Mouse (Mus musculus): ENCODE results near the gene Grin2b. TPM values are rescaled to one million over a fixed set of nuclear protein-coding genes. Genes with fewer than 3 reads are reported as not detected.

Grin2b gene
- polyA plus RNA-seq, 1 experiment from 2014 or later = 6.1 TPM

GRCm38 (mm10) chr6:135932924-135933323 is 240.4 kb downstream of the Grin2b start:
- no peak overlapping the region for H3K9ac ChIP-seq
- no peak overlapping the region for H3K4me3 ChIP-seq
- no peak overlapping the region for H3K4me2 ChIP-seq
- 85% methylated on average over 3 of the region's 3 CpGs for WGBS
- no peaks in the 10 kb centered on the region for H3K27me3 ChIP-seq
- H3K9me3 ChIP-seq = no peaks in the 10 kb centered on the region
- no peak for ATAC-seq (ENCODE audit: insufficient number of reproducible peaks, insufficient read depth, low FRiP score, low TSS enrichment, low read depth)
- H3K36me3 ChIP-seq = no peaks in the 10 kb centered on the region
- no peak overlapping the region for H3K27ac ChIP-seq
- no peaks in the 10 kb centered on the region for H3K4me1 ChIP-seq

GRCm38 (mm10) chr6:135932400-135932920 is 240.9 kb downstream of the Grin2b start:
- Histone ChIP-seq H3K9me3 (no peaks in the 10 kb centered on the region), H3K9ac (no peak overlapping the region), H3K36me3 (no peaks in the 10 kb centered on the region), H3K4me3 (no peak overlapping the region), H3K27me3 (no peaks in the 10 kb centered on the region), H3K27ac (no peak overlapping the region), H3K4me2 (no peak overlapping the region), H3K4me1 (no peaks in the 10 kb centered on the region)
- no peak for ATAC-seq (ENCODE audit: insufficient number of reproducible peaks, insufficient read depth, low FRiP score, low TSS enrichment, low read depth)
- 62% methylated on average over 6 of the region's 6 CpGs for WGBS

- ATAC-seq (ENCODE audit: insufficient number of reproducible peaks, insufficient read depth, low FRiP score, low TSS enrichment, low read depth) = no peak
- H3K4me1 ChIP-seq = no peaks in the 10 kb centered on the region
Measured at GRCm38 (mm10) chr6:135917676-135918075, 255.6 kb downstream of the Grin2b start.

GRCm38 (mm10) chr6:135914608-135915007 is 258.7 kb downstream of the Grin2b start:
- no peaks in the 10 kb centered on the region for H3K36me3 ChIP-seq
- no peak overlapping the region for H3K4me3 ChIP-seq
- no peak overlapping the region for H3K27ac ChIP-seq
- no peaks in the 10 kb centered on the region for H3K27me3 ChIP-seq
- H3K9me3 ChIP-seq = no peaks in the 10 kb centered on the region
- 93% methylated on average over 5 of the region's 5 CpGs for WGBS
- H3K4me1 ChIP-seq = no peaks in the 10 kb centered on the region
- no peak overlapping the region for H3K4me2 ChIP-seq
- no peak overlapping the region for H3K9ac ChIP-seq
- no peak for ATAC-seq (ENCODE audit: insufficient number of reproducible peaks, insufficient read depth, low FRiP score, low TSS enrichment, low read depth)

More at GRCm38 (mm10) chr6:135917676-135918075, 255.6 kb downstream of the Grin2b start:
- no peaks in the 10 kb centered on the region for H3K36me3 ChIP-seq
- no peak overlapping the region for H3K9ac ChIP-seq
- H3K27me3 ChIP-seq = no peaks in the 10 kb centered on the region
- no peak overlapping the region for H3K4me2 ChIP-seq
- H3K9me3 ChIP-seq = no peaks in the 10 kb centered on the region
- no peak overlapping the region for H3K4me3 ChIP-seq
- H3K27ac ChIP-seq = no peak overlapping the region

GRCm38 (mm10) chr6:135912114-135912513 is 261.2 kb downstream of the Grin2b start:
- Histone ChIP-seq H3K9ac (no peak overlapping the region), H3K9me3 (no peaks in the 10 kb centered on the region), H3K27ac (no peak overlapping the region), H3K4me3 (no peak overlapping the region), H3K27me3 (no peaks in the 10 kb centered on the region; the same call in none of the 2 replicates), H3K4me1 (peaks cover 5% of the 10 kb centered on the region; the same call in 1 of the 2 replicates), H3K36me3 (no peaks in the 10 kb centered on the region), H3K4me2 (no peak overlapping the region)
- ATAC-seq (ENCODE audit: insufficient number of reproducible peaks, insufficient read depth, low FRiP score, low TSS enrichment, low read depth) = no peak
- WGBS = 67% methylated on average over 3 of the region's 3 CpGs

GRCm38 (mm10) chr6:135911131-135911530 is 262.2 kb downstream of the Grin2b start:
- Histone ChIP-seq H3K4me3 (no peak overlapping the region), H3K9ac (no peak overlapping the region), H3K4me1 (peaks cover 5% of the 10 kb centered on the region; the same call in 1 of the 2 replicates), H3K27ac (no peak overlapping the region), H3K9me3 (no peaks in the 10 kb centered on the region), H3K36me3 (no peaks in the 10 kb centered on the region), H3K4me2 (no peak overlapping the region), H3K27me3 (peaks cover 2% of the 10 kb centered on the region)
- WGBS = 76% methylated on average over 6 of the region's 6 CpGs
- no peak for ATAC-seq (ENCODE audit: insufficient number of reproducible peaks, insufficient read depth, low FRiP score, low TSS enrichment, low read depth)

- ATAC-seq (ENCODE audit: insufficient number of reproducible peaks, insufficient read depth, low FRiP score, low TSS enrichment, low read depth) = peak; percentile 76
Measured at GRCm38 (mm10) chr6:135907540-135908320, 265.6 kb downstream of the Grin2b start.

GRCm38 (mm10) chr6:135907137-135907536 is 266.2 kb downstream of the Grin2b start:
- Histone ChIP-seq H3K36me3 (no peaks in the 10 kb centered on the region), H3K4me1 (peaks cover 5% of the 10 kb centered on the region; the same call in 1 of the 2 replicates), H3K9ac (no peak overlapping the region), H3K4me3 (no peak overlapping the region), H3K27ac (no peak overlapping the region), H3K27me3 (peaks cover 7% of the 10 kb centered on the region), H3K4me2 (no peak overlapping the region), H3K9me3 (no peaks in the 10 kb centered on the region)
- WGBS = 68% methylated on average over 8 of the region's 8 CpGs
- ATAC-seq (ENCODE audit: insufficient number of reproducible peaks, insufficient read depth, low FRiP score, low TSS enrichment, low read depth) = no peak

More at GRCm38 (mm10) chr6:135907540-135908320, 265.6 kb downstream of the Grin2b start:
- H3K9me3 ChIP-seq = no peaks in the 10 kb centered on the region
- H3K9ac ChIP-seq = no peak overlapping the region
- no peaks in the 10 kb centered on the region for H3K36me3 ChIP-seq
- H3K27me3 ChIP-seq = peaks cover 7% of the 10 kb centered on the region
- H3K4me1 ChIP-seq = peaks cover 5% of the 10 kb centered on the region; the same call in 1 of the 2 replicates
- peak overlapping the region; percentile 7; the same call in 1 of the 2 replicates for H3K4me2 ChIP-seq
- H3K27ac ChIP-seq = no peak overlapping the region
- WGBS = 21% methylated on average over 20 of the region's 20 CpGs
- H3K4me3 ChIP-seq = no peak overlapping the region

- Histone ChIP-seq H3K9me3 (no peaks in the 10 kb centered on the region), H3K27ac (no peak overlapping the region), H3K4me3 (no peak overlapping the region), H3K36me3 (no peaks in the 10 kb centered on the region), H3K4me1 (peaks cover 5% of the 10 kb centered on the region; the same call in 1 of the 2 replicates), H3K9ac (no peak overlapping the region), H3K27me3 (peaks cover 7% of the 10 kb centered on the region), H3K4me2 (no peak overlapping the region)
- ATAC-seq (ENCODE audit: insufficient number of reproducible peaks, insufficient read depth, low FRiP score, low TSS enrichment, low read depth) = no peak
- 76% methylated on average over 5 of the region's 5 CpGs for WGBS
Measured at GRCm38 (mm10) chr6:135904391-135904790, 268.9 kb downstream of the Grin2b start.

- H3K4me3 ChIP-seq = no peak overlapping the region
- H3K4me2 ChIP-seq = no peak overlapping the region
- H3K9ac ChIP-seq = no peak overlapping the region
- H3K27ac ChIP-seq = no peak overlapping the region
- no peaks in the 10 kb centered on the region for H3K4me1 ChIP-seq
- no peaks in the 10 kb centered on the region for H3K27me3 ChIP-seq
- WGBS = 88% methylated on average over 10 of the region's 10 CpGs
- no peaks in the 10 kb centered on the region for H3K36me3 ChIP-seq
- ATAC-seq (ENCODE audit: insufficient number of reproducible peaks, insufficient read depth, low FRiP score, low TSS enrichment, low read depth) = no peak
- no peaks in the 10 kb centered on the region for H3K9me3 ChIP-seq
Measured at GRCm38 (mm10) chr6:135900410-135900809, 272.9 kb downstream of the Grin2b start.

- Histone ChIP-seq H3K27me3 (no peaks in the 10 kb centered on the region), H3K27ac (no peak overlapping the region), H3K9me3 (no peaks in the 10 kb centered on the region), H3K4me2 (no peak overlapping the region), H3K4me1 (no peaks in the 10 kb centered on the region), H3K9ac (no peak overlapping the region), H3K36me3 (no peaks in the 10 kb centered on the region), H3K4me3 (no peak overlapping the region)
- no peak for ATAC-seq (ENCODE audit: insufficient number of reproducible peaks, insufficient read depth, low FRiP score, low TSS enrichment, low read depth)
- WGBS = 79% methylated on average over 10 of the region's 10 CpGs
Measured at GRCm38 (mm10) chr6:135899225-135899624, 274.1 kb downstream of the Grin2b start.

GRCm38 (mm10) chr6:135894793-135895228 is 278.5 kb downstream of the Grin2b start:
- no peak for ATAC-seq (ENCODE audit: insufficient number of reproducible peaks, insufficient read depth, low FRiP score, low TSS enrichment, low read depth)
- H3K27ac ChIP-seq = no peak overlapping the region
- H3K36me3 ChIP-seq = no peaks in the 10 kb centered on the region
- H3K4me2 ChIP-seq = no peak overlapping the region
- no peaks in the 10 kb centered on the region for H3K4me1 ChIP-seq
- no peaks in the 10 kb centered on the region for H3K9me3 ChIP-seq
- H3K27me3 ChIP-seq = no peaks in the 10 kb centered on the region
- no peak overlapping the region for H3K4me3 ChIP-seq
- 68% methylated on average over 1 of the region's 1 CpGs for WGBS
- H3K9ac ChIP-seq = no peak overlapping the region

Data from embryonic facial prominence, embryonic 13.5 days (tissue).